Mouse (Mus musculus) liver, adult 2 months (tissue): ENCODE data around the gene Fank1. TPM values are rescaled to one million over a fixed set of nuclear protein-coding genes. Genes with fewer than 3 reads are reported as not detected.
A peak's percentile ranks its signal among the peaks of the same experiment; 100 is the strongest.

Experiments used
- DNase-seq: peaks from one replicate; pipeline ENCODE4 v3.0.0-alpha.2; 2011; ENCODE audit warnings: low read depth, low spot score; ENCODE audit errors: extremely low read depth
- H3K27ac ChIP-seq: fragments of 200-500 bp; replicated peaks from 2 replicates; pipeline ENCODE4 v1.5.1; 2012; ENCODE audit warnings: low read depth, mild to moderate bottlenecking, control low read depth, inconsistent platforms, low read length; ENCODE audit not compliant: insufficient read depth
- H3K27me3 ChIP-seq: fragments of 200-500 bp; 2 replicates; pipeline ENCODE4 v1.6.1; 2012; ENCODE audit warnings: mild to moderate bottlenecking, moderate library complexity, low read length, inconsistent platforms; ENCODE audit not compliant: control insufficient read depth, insufficient read depth
- H3K36me3 ChIP-seq: fragments of 200-500 bp; 2 replicates; pipeline ENCODE4 v1.6.1; 2012; ENCODE audit warnings: low read length, inconsistent platforms; ENCODE audit not compliant: control insufficient read depth, insufficient read depth
- H3K4me1 ChIP-seq: fragments of 200-500 bp; 2 replicates; pipeline ENCODE4 v1.6.1; 2011; ENCODE audit warnings: low read length; ENCODE audit not compliant: control insufficient read depth, insufficient read depth
- H3K4me3 ChIP-seq: fragments of 200-500 bp; 2 replicates; pipeline ENCODE4 v1.5.1; 2011; ENCODE audit warnings: low read depth, mild to moderate bottlenecking, control low read depth, low read length, moderate library complexity; ENCODE audit not compliant: insufficient read depth
- H3K79me2 ChIP-seq: fragments of 200-500 bp; 2 replicates; pipeline ENCODE4 v1.6.1; 2012; ENCODE audit warnings: inconsistent platforms, mild to moderate bottlenecking, low read length, moderate library complexity; ENCODE audit not compliant: control insufficient read depth, insufficient read depth
- H3K9ac ChIP-seq: fragments of 200-500 bp; 2 replicates; pipeline ENCODE4 v1.6.1; 2012; ENCODE audit warnings: low read depth, mild to moderate bottlenecking, control low read depth, inconsistent platforms, low read length
- CTCF ChIP-seq: fragments of 200-500 bp; IDR thresholded peaks from 2 replicates; pipeline ENCODE4 v1.5.1; 2011; ENCODE audit warnings: low read depth, low read length, control low read depth
- POLR2A ChIP-seq: fragments of 200-500 bp; IDR thresholded peaks from 2 replicates; pipeline ENCODE4 v1.6.1; 2011; ENCODE audit warnings: low read length, control low read depth; ENCODE audit not compliant: insufficient read depth; ENCODE audit errors: extremely low read depth
- WGBS: fragments of 180-500 bp; shearing (Covaris S2); methylation state at CpG from one replicate; pipeline ENCODE4 v1.1.7; 2018; 5-methylcytosine and 5-hydroxymethylcytosine counted together
- polyA plus RNA-seq: library from polyadenylated mRNA; depleted of rRNA; stranded (reverse); fragments of >200 nt; gene quantifications from 2 replicates; pipeline ENCODE4 v1.2.3, GENCODE M21; 2012
- total RNA-seq: library from RNA; depleted of rRNA; stranded (reverse); fragments of >200 nt; gene quantifications from 2 replicates; pipeline ENCODE4 v1.2.3, GENCODE M21; 2014

Fank1 gene
- total and polyA plus RNA-seq, 2 experiments = not detected

DNA sequence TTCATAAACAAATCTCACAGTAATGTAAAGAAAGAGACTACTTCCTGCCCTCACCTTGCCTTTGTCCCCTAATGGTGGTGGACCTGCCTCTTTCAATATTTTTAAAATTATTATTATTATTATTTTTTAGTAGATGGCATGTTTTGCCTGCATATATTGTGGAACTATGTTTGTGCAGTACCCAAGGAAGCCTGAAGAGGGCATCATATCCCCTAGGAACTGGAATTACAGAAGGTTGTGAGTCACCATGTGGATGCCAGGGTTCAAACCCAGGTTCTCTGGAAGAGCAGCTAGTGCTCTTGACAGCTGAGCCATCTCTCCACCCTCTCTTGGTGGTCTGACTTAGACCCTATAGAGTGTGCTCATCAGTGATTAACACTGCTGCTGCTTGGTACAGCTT is 74.1 kb downstream of the Fank1 start:
- Histone ChIP-seq H3K4me1 (no peaks in the 10 kb centered on the region), H3K27ac (no peak overlapping the region), H3K79me2 (no peaks in the 10 kb centered on the region), H3K9ac (no peak overlapping the region), H3K4me3 (no peak overlapping the region), H3K36me3 (no peaks in the 10 kb centered on the region), H3K27me3 (no peaks in the 10 kb centered on the region)
- TF ChIP-seq POLR2A (no peak), CTCF (no peak)
- peak; percentile 5 for DNase-seq

DNA sequence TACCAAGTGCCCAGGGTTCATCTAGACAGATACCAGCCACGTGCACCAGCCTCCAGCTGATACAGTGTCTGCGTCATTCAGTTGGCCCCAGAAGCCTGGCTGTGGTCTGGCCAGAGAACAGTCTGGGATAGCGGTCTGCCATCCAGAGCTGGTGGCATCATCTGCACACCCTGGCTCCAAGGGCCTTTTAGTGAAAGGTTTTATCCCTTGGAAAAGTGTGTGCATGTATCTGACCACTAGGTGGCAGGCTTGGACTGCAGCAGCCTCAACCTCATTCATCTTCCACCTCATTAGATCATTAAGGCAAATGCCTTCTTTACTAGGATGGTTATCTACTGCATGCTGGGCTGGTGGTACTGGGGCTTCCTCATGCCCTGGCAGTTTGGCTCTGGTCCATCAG is 79.6 kb downstream of the Fank1 start:
- H3K4me3 ChIP-seq = no peak overlapping the region
- no peaks in the 10 kb centered on the region for H3K36me3 ChIP-seq
- H3K27me3 ChIP-seq = no peaks in the 10 kb centered on the region
- no peaks in the 10 kb centered on the region for H3K79me2 ChIP-seq
- H3K9ac ChIP-seq = no peak overlapping the region
- DNase-seq = peak; percentile 39
- peak; percentile 80 for TF ChIP-seq CTCF
- TF ChIP-seq POLR2A = no peak
- WGBS = 22% methylated on average over 3 of the region's 3 CpGs
- no peaks in the 10 kb centered on the region for H3K4me1 ChIP-seq
- H3K27ac ChIP-seq = no peak overlapping the region

DNA sequence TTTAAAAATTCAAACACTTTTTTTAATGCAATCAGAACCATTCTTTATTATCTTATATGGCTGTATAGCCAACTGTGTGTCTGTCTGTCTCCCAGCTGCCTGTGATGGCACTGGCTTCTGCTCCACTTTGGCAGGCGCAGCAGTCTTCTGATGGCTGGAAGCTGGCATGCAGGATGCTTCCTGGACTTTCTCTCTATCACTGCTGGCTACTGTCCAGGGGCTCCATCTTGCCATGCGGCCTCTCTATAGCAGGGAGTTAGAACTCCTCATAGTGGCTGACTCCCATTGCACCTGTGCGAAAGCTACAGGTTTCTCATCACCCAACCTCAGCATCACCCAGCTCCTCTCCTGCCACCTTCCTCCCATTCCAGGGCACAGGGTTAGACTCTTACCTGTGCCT is 81.8 kb downstream of the Fank1 start:
- TF ChIP-seq POLR2A (no peak), CTCF (no peak)
- no peaks in the 10 kb centered on the region for H3K27me3 ChIP-seq
- no peaks in the 10 kb centered on the region for H3K4me1 ChIP-seq
- H3K36me3 ChIP-seq = no peaks in the 10 kb centered on the region
- H3K4me3 ChIP-seq = no peak overlapping the region
- H3K79me2 ChIP-seq = no peaks in the 10 kb centered on the region
- DNase-seq = no peak
- H3K27ac ChIP-seq = no peak overlapping the region
- WGBS = 77% methylated on average over 3 of the region's 3 CpGs
- no peak overlapping the region for H3K9ac ChIP-seq

DNA sequence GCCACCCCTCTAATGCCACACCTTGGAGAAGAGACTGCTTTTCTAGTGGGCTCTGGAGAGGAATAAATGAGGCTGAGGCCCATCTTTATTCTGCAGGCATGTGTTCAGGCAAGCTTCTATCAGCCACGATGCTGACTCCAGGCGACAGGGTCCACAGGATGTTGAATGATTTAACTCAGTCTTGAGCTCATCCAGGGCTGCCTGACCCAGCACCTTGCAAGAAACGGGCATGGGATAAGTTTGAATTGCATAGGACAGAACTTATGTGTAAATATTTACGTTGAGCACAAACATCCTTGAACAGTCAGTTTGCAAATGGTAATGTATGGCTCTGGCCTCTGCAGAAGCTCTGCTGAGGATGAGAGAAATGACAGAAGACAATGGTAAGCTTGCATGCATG is 82.9 kb downstream of the Fank1 start:
- H3K27me3 ChIP-seq = no peaks in the 10 kb centered on the region
- no peak for TF ChIP-seq CTCF
- no peak for TF ChIP-seq POLR2A
- H3K4me3 ChIP-seq = no peak overlapping the region
- no peak overlapping the region for H3K27ac ChIP-seq
- 64% methylated on average over 4 of the region's 4 CpGs for WGBS
- H3K4me1 ChIP-seq = no peaks in the 10 kb centered on the region
- no peaks in the 10 kb centered on the region for H3K36me3 ChIP-seq
- DNase-seq = no peak
- H3K79me2 ChIP-seq = no peaks in the 10 kb centered on the region
- no peak overlapping the region for H3K9ac ChIP-seq

DNA sequence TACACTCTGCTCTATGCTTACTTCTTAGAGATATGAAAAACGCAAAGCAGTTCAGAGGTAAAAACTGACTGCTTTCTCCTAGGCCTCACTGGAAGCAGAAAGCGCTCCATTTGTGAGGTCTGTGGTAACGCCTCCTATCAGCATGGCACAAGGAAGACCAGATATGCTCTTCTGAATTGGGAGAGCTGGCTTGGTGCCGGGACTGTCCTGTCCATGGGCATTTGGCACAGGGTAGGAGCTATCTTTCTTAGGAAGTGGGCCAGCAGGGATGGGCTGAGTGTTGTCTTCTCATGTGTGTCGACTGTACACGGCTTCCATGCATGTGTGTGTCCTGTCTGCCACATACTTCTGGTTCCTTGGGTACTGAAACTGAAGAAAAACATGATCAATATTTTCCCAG is 85.6 kb downstream of the Fank1 start:
- no peaks in the 10 kb centered on the region for H3K4me1 ChIP-seq
- H3K4me3 ChIP-seq = no peak overlapping the region
- no peak overlapping the region for H3K9ac ChIP-seq
- no peak for DNase-seq
- H3K27ac ChIP-seq = no peak overlapping the region
- no peaks in the 10 kb centered on the region for H3K36me3 ChIP-seq
- no peaks in the 10 kb centered on the region for H3K27me3 ChIP-seq
- WGBS = 91% methylated on average over 6 of the region's 6 CpGs
- no peak for TF ChIP-seq CTCF
- no peak for TF ChIP-seq POLR2A
- no peaks in the 10 kb centered on the region for H3K79me2 ChIP-seq

DNA sequence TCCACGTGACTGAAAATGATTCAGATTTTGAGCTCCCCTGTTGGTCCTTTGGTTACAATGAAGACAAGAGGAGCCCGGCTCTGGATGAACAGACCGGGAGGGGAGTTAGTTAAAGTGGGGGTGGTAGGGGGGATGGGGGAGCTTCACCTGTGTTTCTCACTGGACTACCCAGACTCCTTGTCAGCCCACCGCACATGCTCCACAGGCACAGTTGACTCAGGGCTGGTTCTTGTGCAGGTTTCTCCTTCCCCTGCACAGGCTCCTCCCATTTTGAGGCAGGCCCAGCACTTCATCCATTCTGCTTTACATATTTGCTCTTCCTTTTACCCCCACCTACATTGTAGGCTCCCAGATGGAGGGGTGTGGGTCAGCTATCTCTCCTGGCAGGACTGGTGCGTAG is 86.1 kb downstream of the Fank1 start:
- DNase-seq = no peak
- Histone ChIP-seq H3K27me3 (no peaks in the 10 kb centered on the region), H3K79me2 (no peaks in the 10 kb centered on the region), H3K4me1 (no peaks in the 10 kb centered on the region), H3K36me3 (no peaks in the 10 kb centered on the region), H3K27ac (no peak overlapping the region), H3K4me3 (no peak overlapping the region), H3K9ac (no peak overlapping the region)
- no peak for TF ChIP-seq CTCF
- TF ChIP-seq POLR2A = no peak
- WGBS = 85% methylated on average over 5 of the region's 5 CpGs
